In the genomic region with DNA sequence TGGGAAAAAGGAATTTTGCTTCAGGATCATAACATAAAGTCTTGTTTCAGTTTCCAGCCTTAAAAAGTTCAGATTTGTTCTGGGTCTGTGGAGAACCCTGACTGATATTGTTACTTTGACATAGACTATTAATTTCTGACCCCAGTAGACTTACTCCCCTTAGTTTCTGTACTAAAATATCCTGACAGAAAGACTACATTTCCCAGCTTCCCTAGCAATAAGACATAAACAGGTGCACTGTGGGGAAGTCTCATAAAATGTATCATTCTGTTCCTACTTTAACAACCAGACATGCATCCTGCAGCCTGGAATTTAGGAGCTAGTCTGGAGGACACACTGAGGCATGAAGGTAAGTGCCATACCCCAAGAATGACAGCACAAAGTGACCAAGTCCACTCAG, we compare ENCODE assay signal across 28 mouse cellular contexts.
"Had no signal": no experiment of that assay in that cellular context is flagged by ENCODE, and none has a peak within 500 bp of the region (broad histone marks: within the 10 kb centered on the region; RNA-seq: fewer than 3 reads in every experiment).

No protein-coding gene starts in this region.

- H3K4me1 ChIP-seq: limb, embryonic 10.5 days; limb, embryonic 12.5 days; limb, embryonic 13.5 days; limb, embryonic 15.5 days; liver, embryonic 15.5 days; lung, embryonic 15.5 days; midbrain, embryonic 10.5 days; midbrain, embryonic 12.5 days; midbrain, embryonic 13.5 days; midbrain, embryonic 15.5 days; neural tube, embryonic 12.5 days had no signal

- H3K36me3 ChIP-seq: limb, embryonic 10.5 days; limb, embryonic 12.5 days; limb, embryonic 13.5 days; limb, embryonic 15.5 days; liver, embryonic 12.5 days; liver, embryonic 13.5 days; liver, embryonic 15.5 days; lung, embryonic 15.5 days; midbrain, embryonic 10.5 days; midbrain, embryonic 12.5 days; midbrain, embryonic 13.5 days; midbrain, embryonic 15.5 days; neural tube, embryonic 12.5 days had no signal

- H3K4me3 ChIP-seq: limb, embryonic 10.5 days; limb, embryonic 12.5 days; limb, embryonic 13.5 days; limb, embryonic 15.5 days; liver, embryonic 12.5 days; liver, embryonic 13.5 days; liver, embryonic 15.5 days; lung, embryonic 15.5 days; megakaryocyte, embryonic 14.5 days; midbrain, embryonic 10.5 days; midbrain, embryonic 12.5 days; midbrain, embryonic 13.5 days; midbrain, embryonic 15.5 days; myocyte; neural tube, embryonic 12.5 days had no signal

- H3K27me3 ChIP-seq: limb, embryonic 12.5 days; limb, embryonic 13.5 days; limb, embryonic 15.5 days; liver, embryonic 12.5 days; liver, embryonic 13.5 days; liver, embryonic 15.5 days; lung, embryonic 15.5 days; megakaryocyte, embryonic 14.5 days; midbrain, embryonic 12.5 days; midbrain, embryonic 13.5 days; midbrain, embryonic 15.5 days; neural tube, embryonic 12.5 days had no signal

- DNase-seq: left cerebral cortex, postnatal 4 days; liver; liver, embryonic 13.5 days; liver, postnatal 0 days; lung, adult 18-20 months; lung, adult 2 months; lung, embryonic 14.5 days; lung, postnatal 10 days; lung, postnatal 14 days; lung, postnatal 36 days; lung, postnatal 4 days; midbrain, embryonic 14.5 days had no signal

- H3K9ac ChIP-seq: limb, embryonic 12.5 days; limb, embryonic 13.5 days; limb, embryonic 15.5 days; liver, embryonic 12.5 days; liver, embryonic 13.5 days; liver, embryonic 14.5 days; liver, embryonic 15.5 days; liver, postnatal 0 days; lung, embryonic 14.5 days; lung, embryonic 15.5 days; midbrain, embryonic 12.5 days; midbrain, embryonic 13.5 days; midbrain, embryonic 15.5 days; neural tube, embryonic 12.5 days had no signal

- H3K27ac ChIP-seq: limb, embryonic 10.5 days; limb, embryonic 12.5 days; limb, embryonic 13.5 days; limb, embryonic 15.5 days; liver, embryonic 12.5 days; liver, embryonic 13.5 days; liver, embryonic 14.5 days; liver, embryonic 15.5 days; lung, embryonic 15.5 days; macrophage; midbrain, embryonic 10.5 days; midbrain, embryonic 12.5 days; midbrain, embryonic 13.5 days; midbrain, embryonic 15.5 days; neural tube, embryonic 12.5 days had no signal

- H3K9me3 ChIP-seq: limb, embryonic 10.5 days; limb, embryonic 12.5 days; limb, embryonic 13.5 days; limb, embryonic 15.5 days; liver, embryonic 12.5 days; liver, embryonic 13.5 days; liver, embryonic 15.5 days; lung, embryonic 15.5 days; midbrain, embryonic 10.5 days; midbrain, embryonic 12.5 days; midbrain, embryonic 13.5 days; midbrain, embryonic 15.5 days; neural tube, embryonic 12.5 days had no signal
